Mouse (Mus musculus) mouse embryonic stem cell (cell line): ENCODE measurements around the gene Akap6.

Experiments used
- in situ Hi-C, 2 experiments: fragments of 300-500 bp; cut with MboI; formaldehyde crosslinking; loops; 1 replicate in 1 of 2; 3 replicates in 1 of 2; pipeline ENCODE4 v1.14.3; 2019 to 2020; ENCODE audit warnings: low sequenced_read_pairs in 2 of 2, low pct_unique_long_range_greater_than_20kb in 1 of 2, mixed read lengths in 1 of 2; ENCODE audit not compliant: unreplicated experiment in 1 of 2

The Akap6 gene

DNA sequence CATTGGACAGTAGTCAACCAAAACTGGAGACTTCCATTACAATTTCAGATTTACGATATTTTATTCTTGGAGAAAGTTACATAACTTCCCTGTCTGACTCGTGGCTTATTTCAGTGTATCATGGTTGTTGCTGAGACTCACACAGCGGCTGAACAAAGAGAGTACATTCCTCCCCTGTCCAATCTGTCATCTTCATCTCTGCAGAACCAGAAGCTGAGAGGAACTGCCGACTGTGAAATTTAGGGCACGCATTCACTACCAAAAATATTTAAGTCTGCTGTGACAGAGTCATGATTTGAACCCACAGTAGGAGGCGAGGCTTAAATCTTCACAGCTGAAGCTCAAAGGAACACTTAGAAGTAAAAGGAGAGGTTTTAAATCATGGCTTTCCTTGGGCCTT, 134.0 kb downstream of the Akap6 start:
- in situ Hi-C loops = no loop called here

DNA sequence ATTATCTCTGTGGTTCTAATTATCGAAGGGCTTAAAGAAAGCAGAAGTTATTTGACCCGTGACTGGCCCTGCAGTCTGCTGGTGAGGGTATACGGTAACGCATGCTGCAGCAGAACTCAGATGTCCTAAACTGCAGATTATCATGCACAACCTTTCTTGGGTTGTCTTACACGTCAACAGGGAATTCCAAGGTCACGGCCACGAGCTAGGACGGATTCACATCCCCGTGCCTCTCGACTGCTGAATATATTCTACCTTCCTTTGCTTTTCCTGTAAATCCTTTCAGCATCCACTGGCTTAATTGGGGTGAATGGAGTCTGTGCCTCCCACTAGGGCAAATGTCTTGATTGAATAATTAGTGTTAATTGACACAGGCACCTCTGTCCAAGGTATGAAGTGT, 134.9 kb downstream of the Akap6 start:
- in situ Hi-C loops = no loop called here

DNA sequence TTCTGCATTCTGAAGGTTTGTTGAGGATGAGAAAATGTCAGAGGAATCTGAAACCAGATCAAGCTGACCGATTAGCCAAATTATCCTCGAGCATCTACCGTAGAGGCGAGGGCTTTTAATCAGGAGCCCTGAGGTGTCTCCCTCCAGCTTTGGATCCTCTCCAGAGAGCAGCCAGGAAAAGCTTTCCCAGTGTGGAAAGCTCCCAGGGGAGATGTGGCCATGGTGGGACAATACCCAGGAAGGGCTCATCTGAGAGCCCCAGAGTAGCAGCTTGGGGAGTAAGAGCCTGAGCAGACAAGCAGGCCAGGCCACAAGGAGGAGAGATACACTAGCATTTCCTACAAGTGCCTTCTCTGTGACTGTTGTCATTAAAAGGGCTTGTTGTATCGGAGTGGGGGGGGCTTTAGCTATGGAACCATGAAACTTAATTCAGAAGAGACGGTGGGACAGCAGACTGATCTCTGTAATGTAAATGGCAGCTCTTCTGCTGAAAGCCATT, 135.6 kb downstream of the Akap6 start:
- in situ Hi-C loops = no loop called here

DNA sequence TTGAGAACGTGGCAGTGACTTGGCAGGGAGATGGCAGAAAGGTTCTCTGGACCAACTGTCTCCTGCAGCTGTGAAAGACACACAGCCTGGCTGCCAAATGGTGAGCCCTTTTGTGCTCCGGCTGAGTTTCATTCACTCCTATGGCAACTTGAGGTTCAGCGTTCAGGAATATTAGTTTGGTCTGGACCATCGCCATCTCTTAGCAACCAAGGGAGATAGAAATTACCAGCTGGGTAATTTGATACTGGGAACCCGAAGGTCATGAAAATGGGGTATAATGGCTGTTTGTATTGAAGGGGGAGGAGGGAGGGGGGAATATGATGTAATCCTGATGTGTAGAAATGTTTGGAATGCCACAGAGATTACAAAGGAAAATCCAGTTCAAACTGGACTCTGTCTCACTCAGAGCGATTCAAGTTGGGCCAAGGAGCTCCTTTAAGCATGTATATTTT, 136.1 kb downstream of the Akap6 start:
- in situ Hi-C loops = no loop called here

DNA sequence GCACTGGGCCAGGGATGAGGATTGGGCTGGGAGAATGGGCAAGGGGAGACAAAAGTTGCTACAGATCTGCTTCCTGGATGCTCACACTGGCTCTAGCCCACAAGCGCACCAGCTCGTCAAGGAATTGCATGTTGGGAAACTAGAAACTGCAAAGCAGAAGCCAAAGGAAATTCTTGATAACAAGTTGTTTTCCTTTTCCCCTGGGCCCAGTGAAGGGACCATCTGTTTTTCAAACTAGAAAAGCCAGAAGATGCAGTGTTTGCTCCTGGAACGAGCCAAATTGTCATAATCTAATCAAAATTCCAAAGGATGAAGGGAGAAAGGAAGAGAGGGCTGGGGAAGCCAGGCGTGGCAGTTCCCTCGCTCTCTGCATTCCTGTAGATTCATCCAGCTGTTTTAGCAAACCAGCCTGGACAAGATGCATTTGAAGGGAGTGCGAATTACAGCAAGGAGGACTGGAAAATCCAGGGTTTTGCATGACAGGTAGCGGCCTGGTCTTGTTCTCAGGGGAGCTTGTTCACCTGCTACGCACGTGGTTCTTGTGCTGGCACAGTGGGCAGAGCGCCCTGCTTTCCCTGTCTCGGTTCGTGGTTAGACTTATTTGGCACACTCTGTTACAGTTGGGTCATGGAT, 136.8 kb downstream of the Akap6 start:
- in situ Hi-C loops = no loop called here

DNA sequence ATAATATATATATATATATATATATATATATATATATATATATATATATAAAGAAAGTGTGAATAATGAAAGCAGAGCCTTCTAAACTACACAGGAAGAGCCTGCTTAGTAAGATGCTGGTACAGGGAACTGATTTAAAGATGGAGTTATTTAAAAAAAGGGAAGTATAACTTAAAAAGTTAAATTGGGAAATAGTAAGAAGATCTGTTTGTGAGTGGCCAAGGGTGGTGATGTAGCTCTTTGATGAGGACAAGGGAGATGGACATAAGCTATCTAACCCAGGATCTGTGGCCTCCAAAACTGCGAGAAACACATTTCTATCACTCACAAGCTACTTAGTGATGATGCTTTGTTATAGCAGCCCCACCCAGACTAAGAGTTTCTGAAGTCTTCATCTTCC, 146.8 kb downstream of the Akap6 start:
- in situ Hi-C loops = no loop called here

DNA sequence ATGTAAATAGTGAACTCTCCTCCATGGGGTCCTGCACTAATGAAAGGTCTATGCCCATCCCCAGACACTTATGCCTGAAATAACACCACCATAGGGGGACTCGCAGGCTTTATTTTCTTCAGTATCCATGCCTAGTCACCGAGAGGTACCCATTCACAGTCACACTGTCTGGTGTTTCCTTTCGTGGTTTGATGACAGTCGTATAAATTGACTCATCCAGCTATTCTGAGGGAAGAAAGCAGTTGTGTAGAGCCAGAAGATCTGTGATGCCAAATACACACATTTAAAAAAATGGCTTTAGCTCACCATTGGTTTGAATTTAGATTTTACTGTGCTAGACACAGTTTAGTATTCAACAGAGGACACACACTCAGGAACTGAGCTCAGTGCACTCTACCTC, 147.8 kb downstream of the Akap6 start:
- in situ Hi-C loops = no loop called here

DNA sequence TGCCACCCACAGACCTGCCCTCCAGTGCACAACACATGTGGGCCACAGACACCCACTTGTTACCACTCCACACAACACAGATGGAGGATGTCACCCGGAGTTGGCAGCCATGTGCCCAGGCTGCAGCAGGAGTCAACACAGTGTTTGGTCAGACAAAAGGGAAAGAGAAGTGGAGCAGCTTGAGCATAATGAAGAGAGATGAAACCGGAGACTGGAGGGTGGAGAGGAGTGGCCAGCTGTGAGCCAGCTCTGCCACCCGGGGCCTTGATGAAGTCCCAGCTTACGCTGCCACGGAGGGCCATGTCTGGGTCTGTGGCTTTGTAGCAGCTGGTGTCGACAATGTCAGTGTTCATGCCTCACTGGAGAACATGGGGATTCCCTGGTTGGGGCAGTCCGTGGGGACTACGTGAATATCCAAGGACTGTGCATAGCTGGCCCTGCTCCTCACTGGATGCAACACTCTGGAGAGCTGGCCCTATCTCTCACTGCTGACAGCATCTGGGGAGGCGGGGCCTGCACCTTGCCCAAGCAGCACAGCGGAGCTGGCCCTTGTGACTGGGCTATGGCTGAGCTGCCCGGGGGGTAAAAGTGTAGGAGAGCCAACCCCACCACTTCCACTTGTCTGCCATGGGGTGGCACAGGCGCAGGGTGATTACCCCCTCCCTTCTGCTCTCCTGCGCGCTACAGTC, 148.8 kb downstream of the Akap6 start:
- in situ Hi-C loops = no loop called here

DNA sequence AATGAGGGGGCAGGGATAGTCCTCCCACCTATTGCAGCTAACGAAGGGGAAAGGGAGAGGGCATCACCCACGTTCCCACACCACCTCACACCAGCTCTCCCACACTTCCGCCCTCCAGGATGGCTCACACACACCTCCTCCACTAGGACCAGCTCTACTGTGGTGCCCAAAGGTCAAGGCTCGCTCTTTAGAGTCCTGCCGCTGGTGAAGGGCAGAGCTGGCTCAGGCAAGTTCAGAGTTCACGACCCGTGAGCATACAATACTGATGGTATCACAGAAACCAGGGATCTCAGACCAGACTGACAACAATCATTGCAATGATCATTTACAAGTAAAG, 149.3 kb downstream of the Akap6 start:
- in situ Hi-C loops = no loop called here

DNA sequence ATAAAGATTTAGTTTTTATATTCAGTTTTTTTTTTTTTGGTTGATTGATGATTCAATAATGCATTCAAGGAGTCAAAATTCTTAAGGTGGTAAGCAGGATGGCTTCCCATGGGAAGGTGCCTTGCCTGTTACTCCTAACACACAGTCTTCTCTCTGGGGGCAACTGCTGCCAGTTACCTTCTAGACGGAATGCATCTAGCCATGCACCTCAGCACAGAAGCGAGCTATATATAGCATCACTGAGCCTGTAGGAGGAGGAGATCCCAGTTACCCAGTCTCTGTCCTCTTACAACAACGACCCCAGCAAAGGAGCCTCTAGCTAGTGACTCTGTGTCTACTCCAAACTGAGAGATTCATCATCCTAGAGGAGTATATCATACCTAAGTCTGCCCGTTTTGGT, 150.1 kb downstream of the Akap6 start:
- in situ Hi-C loops = no loop called here

DNA sequence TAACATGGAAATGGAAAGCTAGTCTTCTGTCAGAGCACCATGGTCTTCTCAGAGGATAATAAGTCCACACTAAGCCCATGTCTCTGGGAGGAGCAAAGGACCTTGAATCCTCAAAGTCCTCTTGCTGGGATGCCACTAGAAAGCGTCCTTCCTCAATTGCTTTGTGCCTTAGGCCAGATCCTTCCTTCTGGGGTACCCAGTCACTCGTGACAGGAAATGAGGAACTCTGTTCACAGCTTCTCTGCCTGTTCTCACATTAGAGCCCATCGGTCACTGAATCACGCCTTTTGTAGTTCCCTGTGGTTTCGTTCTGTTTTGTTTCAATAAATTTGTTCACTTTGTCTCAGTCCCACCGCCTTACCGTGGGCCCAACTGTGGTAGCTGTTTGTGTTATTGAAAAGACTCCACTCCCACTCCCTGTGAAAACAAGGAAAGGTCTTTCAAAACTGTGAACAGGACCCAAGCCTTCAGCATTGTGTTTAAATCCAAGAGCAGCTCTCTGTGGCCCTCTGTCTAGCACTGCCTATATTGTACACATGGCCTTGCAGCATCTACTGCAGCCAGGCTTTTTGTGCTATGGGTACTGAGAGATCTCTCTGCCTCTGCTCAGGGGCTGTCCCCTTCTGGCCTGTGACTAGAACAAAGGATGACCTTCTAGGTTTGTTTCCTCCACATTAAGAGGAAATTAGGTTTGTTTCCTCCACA, 151.3 kb downstream of the Akap6 start:
- in situ Hi-C loops = no loop called here

DNA sequence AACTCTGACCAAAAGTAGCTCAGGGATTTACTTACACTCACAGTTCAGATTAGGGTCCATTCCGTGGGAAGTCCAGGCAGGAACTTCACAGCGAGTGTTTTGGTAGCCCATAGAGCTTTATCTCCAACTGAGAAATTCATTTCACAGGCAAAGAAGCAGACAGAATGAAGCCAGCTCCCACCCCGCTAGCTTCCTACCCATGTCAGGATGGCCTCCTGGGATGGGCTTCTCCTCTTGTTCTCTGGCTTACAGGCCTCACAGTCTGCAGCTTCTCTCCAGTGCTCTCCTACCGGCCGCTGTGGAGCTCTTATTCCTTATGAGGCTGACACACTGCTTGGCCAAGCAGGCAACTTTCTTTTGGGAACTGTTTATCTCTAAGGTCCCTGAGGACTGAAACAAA, 152.0 kb downstream of the Akap6 start:
- in situ Hi-C loops = no loop called here

DNA sequence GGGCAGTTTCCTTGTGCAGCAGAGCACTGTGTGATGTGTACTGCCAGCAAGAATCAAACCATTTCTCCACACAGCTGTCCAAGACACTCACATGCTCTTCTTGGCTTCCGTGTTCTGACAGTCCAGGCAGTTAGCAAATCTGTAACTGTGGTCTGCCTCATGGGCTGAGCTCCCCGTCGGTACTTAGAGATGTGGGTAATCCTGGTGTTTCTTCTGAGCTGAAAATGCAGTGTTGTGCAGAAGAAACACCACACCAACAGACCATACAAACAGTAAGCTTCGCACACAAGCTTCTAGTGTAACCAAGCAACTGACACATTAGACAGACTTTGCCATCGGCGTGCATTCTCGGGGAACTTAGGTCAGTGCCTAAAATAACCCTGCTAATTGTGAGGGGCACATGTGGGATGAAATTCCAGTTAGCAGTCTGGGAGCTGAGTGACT, 155.1 kb downstream of the Akap6 start:
- in situ Hi-C loops = no loop called here

DNA sequence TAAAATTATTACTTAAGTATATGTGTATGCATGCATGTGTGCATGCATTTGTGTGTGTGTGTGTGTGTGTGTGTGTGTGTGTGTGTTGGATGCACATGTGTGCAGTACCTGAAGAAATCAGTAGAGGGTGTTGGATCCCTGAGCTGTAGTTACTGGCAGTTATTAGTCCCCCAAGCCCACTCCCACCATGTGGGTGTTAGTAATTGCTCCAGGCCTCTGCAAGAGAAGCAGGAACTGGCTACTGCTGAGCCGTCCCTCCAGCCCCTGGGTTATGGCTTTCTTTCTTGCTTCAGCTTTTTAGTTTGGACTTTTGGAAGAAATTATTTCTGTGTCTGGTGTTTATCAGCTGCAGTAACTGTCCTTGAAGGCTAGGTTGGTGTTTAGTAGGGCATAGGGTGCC, 156.9 kb downstream of the Akap6 start:
- in situ Hi-C loops = no loop called here

DNA sequence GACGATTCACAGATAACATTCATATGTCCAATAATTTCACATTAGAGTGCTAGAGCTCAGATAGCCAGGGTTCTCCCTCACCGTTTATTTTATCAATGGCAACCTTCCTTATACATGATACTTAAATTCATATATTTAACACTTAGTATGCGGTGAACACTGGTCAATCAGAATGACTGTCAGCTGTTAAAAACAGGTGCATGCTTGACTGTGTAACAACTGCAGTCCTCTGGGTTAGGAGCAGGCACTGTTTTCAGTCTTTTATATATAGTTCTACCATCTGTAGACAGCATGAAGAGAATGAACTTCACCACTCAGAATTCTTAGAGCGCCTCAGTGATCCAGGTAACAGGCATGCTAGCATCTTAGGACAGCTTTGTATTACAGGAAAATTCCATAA, 158.1 kb downstream of the Akap6 start:
- in situ Hi-C loops = no loop called here

DNA sequence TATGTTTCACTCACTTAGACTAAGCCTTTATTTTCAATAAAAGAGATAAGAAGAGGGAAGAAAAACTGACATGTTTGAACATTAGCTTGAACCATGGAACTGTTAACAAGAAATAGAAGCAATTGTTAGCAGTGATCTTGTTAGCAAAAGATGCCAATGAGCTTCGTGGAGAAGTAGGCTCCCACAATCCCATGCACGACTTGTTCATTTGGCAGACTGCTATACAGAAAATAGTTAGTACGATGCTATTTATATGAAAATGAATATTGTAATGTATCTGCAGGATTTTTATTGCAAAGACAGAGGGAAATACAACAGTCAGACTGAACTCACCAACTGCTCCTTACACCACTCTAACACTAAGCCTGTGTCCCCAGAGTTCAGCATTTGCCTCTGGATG, 162.7 kb downstream of the Akap6 start:
- in situ Hi-C loops = no loop called here

DNA sequence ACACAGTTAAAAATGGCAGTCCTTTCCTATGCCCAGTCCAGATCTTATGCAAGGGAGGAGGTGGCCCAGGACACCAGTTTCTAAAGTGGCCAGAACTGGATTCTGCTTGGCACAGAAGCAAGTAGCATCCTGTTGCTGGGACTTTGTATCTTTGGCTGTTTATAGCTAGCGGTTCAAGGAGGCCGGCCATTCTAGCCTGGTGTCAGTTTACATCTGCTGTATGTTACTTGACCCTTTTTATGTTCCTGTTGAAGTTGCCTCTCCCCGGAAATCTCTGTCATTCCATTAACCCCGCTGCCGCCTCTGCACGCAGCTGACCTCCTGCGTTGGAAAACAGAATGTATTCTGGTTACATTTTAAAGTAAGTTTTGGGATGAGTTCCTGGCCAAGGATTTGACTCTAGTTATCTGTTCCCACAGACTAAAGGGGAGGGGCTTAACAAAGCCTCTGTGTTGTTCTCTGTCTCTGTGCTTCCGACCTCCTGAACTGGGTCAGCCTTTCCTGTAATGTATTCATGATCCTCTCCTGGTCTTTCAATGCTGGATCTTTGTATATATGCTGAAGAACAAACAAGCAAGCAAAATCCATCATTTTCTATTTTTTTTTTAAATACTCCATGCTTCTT, 168.9 kb downstream of the Akap6 start:
- in situ Hi-C loops = no loop called here

DNA sequence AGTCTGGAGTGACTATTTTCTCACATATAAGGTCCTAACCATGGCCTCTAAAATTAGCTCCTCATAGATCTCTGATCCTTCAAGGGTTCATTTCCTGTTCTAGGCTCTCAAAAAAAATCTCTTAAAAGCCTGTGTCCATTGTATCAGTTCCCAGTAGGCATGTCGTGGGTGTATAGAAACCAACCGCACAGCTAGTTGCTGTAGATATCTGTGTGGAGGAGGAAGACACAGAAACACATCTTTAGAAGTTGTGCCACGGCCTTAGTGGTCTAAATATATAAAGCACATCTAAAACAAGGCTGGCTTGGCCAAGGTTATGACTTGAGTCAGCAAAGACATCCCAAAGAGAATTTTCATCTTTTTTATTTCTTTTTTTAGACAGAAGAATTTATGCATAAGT, 172.4 kb downstream of the Akap6 start:
- in situ Hi-C loops = no loop called here

DNA sequence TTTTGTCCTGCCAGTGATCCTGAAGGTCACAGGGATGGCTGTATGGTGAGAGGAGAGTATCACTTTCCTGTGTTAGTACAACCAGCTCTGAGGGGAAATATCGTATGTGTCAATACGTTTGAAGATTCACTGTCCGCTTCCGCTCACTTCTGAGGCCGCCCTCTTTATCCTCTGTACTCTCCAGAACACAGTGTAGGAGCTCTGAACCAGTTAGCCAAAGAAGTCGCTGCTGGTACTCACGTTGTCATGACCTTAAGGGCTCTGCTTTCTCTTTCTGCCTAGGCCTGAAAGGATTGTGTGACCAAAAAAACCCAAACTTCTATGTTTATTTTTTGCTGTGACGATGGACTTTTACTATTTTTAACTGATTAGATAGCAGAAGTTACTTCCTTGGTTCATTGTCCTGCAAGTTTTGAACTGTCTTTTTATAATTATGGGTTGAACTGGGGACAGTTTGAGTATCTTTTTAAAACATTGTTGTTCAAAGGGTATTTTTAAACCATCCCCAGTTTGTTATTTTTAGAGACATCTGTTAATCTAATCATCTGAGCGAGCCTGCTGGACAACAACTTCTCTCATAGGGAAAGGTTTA, 175.2 kb downstream of the Akap6 start:
- in situ Hi-C loops = no loop called here
